Mouse (Mus musculus) intestine, postnatal 0 days (tissue): Measurements from ENCODE around the gene Kdm4a. TPM values are rescaled to one million over a fixed set of nuclear protein-coding genes. Genes with fewer than 3 reads are reported as not detected.

Experiments
- ATAC-seq: fragments of 200-750 bp; cut with Nextera tagmentation; 2 replicates; pipeline ENCODE4 v1.8.0; 2017; ENCODE audit warnings: mild to moderate bottlenecking, moderate TSS enrichment, moderate library complexity
- H3K27ac ChIP-seq: fragments of 300-500 bp; sonication (generic); 2 replicates; pipeline ENCODE4 v1.5.1; 2014; ENCODE audit warnings: mild to moderate bottlenecking, low read depth, low read length, moderate library complexity
- H3K27me3 ChIP-seq: fragments of 300-500 bp; sonication (generic); replicated peaks from 2 replicates; pipeline ENCODE4 v1.6.1; 2014; ENCODE audit warnings: low read length, mixed read lengths; ENCODE audit not compliant: control insufficient read depth, insufficient read depth
- H3K36me3 ChIP-seq: fragments of 300-500 bp; sonication (generic); 2 replicates; pipeline ENCODE4 v1.6.1; 2014; ENCODE audit warnings: mild to moderate bottlenecking, moderate library complexity; ENCODE audit not compliant: control insufficient read depth, insufficient read depth
- H3K4me1 ChIP-seq: fragments of 300-500 bp; sonication (generic); replicated peaks from 2 replicates; pipeline ENCODE4 v1.6.1; 2014; ENCODE audit warnings: antibody characterized with exemption, low read length, mixed read lengths; ENCODE audit not compliant: control insufficient read depth, insufficient read depth
- H3K4me2 ChIP-seq: fragments of 300-500 bp; sonication (generic); replicated peaks from 2 replicates; pipeline ENCODE4 v1.6.1; 2014; ENCODE audit warnings: low read depth, mild to moderate bottlenecking, moderate library complexity
- H3K4me3 ChIP-seq: fragments of 300-500 bp; sonication (generic); 2 replicates; pipeline ENCODE4 v1.5.1; 2014; ENCODE audit warnings: low read depth, low read length
- H3K9ac ChIP-seq: fragments of 300-500 bp; sonication (generic); 2 replicates; pipeline ENCODE4 v1.6.1; 2014; ENCODE audit warnings: mild to moderate bottlenecking, low read depth, low read length
- H3K9me3 ChIP-seq: fragments of 300-500 bp; sonication (generic); 2 replicates; pipeline ENCODE4 v1.6.1; 2016; ENCODE audit warnings: mixed run types; ENCODE audit not compliant: control insufficient read depth
- CTCF ChIP-seq: sonication (generic); IDR thresholded peaks from 2 replicates; pipeline ENCODE4 v1.5.1; 2016; ENCODE audit warnings: low read depth, mild to moderate bottlenecking, control low read depth, antibody characterized with exemption, moderate library complexity
- WGBS: fragments of 180-500 bp; shearing (Covaris S2); extraction: QIAGEN DNeasy Blood & Tissue Kit; methylation state at CpG from one replicate; pipeline ENCODE4 v1.1.7; 2014; 5-methylcytosine and 5-hydroxymethylcytosine counted together
- polyA plus RNA-seq: library from polyadenylated mRNA; unstranded; fragments of >200 nt; fragmentation: Nextera tagmentation; extraction: Ambion mirVana; gene quantifications from 2 replicates; pipeline ENCODE4 v1.2.1, GENCODE M21; 2015

The Kdm4a gene
- polyA plus RNA-seq, 1 experiment from 2014 or later = 11.6 TPM

GRCm38 (mm10) chr4:118218521-118218920 lies 38.7 kb upstream of the Kdm4a start:
- TF ChIP-seq CTCF = no peak
- no peaks in the 10 kb centered on the region for H3K4me1 ChIP-seq
- no peak overlapping the region for H3K4me2 ChIP-seq
- H3K36me3 ChIP-seq = peaks cover 94% of the 10 kb centered on the region
- 0 out of 2 replicates have a peak, but pooled peaks have one; percentile 19 for ATAC-seq
- H3K27ac ChIP-seq = peak overlapping the region; percentile 35; the same call in 1 of the 2 replicates
- 65% methylated on average over 5 of the region's 5 CpGs for WGBS
- H3K4me3 ChIP-seq = no peak overlapping the region
- no peaks in the 10 kb centered on the region for H3K27me3 ChIP-seq
- H3K9me3 ChIP-seq = no peaks in the 10 kb centered on the region
- H3K9ac ChIP-seq = no peak overlapping the region

DNA sequence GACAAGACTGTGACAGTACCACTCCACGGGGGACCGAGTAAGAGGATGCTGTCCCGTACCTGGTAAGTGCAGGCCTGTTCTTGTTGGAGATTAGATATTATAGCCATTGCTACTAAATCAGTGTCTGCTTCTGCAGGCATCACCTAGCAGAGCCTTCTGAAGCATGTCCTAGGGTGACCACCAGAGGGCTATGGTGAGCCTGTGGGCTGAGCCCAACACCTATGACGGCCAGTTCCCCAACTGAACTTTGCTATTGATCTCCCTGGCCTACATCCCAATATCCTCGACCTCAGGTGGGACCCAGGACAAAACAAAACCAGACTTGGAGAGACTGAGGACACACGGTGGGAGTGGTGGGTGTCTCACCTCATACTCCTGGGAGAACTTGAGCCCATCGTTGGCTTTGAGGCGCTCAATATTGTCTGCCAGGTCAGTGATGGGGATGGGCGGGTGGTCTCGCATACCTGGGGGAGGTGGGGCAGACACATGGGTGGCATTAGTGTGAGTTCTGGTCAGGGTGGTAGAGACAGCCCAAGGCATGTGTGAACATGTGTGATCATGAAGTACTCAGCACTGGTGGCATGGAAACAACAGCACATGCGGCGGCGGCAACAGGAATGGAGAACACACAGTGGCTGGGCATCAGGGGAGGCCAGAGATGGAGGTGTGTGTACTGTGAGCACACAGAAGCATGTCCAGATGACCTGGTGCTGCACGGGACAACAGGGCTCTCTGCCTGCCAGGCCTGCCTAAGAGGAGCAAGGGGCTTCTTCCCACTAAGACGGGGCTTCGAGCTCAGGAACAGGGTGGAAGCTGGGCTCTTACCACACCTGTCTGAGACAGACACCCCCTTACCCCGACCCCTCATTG lies 37.1 kb upstream of the Kdm4a start:
- Histone ChIP-seq H3K36me3 (peaks cover 93% of the 10 kb centered on the region), H3K9ac (no peak overlapping the region), H3K4me1 (no peaks in the 10 kb centered on the region), H3K27me3 (no peaks in the 10 kb centered on the region), H3K9me3 (no peaks in the 10 kb centered on the region), H3K27ac (no peak overlapping the region), H3K4me2 (no peak overlapping the region), H3K4me3 (no peak overlapping the region)
- no peak for ATAC-seq
- TF ChIP-seq CTCF = peak; percentile 95
- 77% methylated on average over 17 of the region's 17 CpGs for WGBS

DNA sequence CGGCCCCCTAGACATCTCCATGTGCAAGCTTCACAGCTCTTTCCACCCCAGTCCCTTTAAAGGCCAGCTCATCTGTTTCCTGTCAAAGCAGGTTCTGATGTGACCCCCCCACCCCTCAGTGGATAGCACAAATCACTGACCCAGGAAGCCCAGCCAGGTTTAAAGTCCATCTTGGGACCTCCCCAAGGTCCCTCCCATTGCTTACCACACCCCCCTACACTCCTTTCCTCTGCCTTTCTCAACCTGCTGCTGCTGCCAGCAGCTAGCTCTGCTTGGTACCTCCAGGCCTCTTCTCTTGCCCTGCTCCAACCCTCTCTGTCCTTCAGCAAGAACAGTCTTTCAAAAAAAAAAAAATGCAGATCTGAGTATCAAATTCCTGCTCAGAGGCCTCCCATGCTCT lies 35.0 kb upstream of the Kdm4a start:
- no peak for ATAC-seq
- peaks cover 93% of the 10 kb centered on the region for H3K36me3 ChIP-seq

DNA sequence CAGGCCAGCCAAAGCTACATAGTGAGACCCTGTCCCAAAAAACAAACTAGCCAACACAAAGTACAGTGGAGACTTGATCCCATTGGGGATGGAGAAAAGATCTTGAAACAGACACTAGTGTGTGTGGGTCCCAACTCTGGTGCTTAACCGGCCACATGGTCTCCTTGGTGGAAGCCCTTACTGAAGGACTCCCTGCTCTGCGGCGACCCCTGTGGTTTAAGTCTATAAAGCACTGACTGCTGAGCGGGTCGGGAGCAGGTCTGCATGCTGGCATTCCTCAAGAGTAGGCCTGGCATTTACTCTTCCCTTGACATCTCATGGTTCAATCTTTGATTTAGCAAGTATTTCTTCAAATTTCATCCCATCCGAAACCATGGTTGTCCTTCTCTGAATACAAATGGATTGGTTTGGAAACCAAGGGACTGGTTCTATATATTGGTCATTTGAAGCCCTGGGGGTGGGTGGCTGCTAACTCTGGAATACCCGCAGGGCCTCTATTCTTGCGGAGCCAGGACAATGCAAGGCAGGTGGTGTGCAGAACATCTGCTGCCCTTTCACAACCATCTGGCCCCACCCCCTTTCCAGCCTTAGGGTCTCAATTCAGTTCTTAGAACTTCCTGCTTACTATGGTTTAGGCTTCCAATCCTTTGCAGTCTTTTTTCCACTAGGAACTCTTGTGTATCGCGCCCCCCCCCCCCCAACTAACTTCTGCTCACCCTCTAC lies 27.2 kb upstream of the Kdm4a start:
- no peak overlapping the region for H3K4me3 ChIP-seq
- H3K9me3 ChIP-seq = no peaks in the 10 kb centered on the region
- H3K27me3 ChIP-seq = no peaks in the 10 kb centered on the region
- H3K27ac ChIP-seq = no peak overlapping the region
- WGBS = 71% methylated on average over 10 of the region's 10 CpGs
- peaks cover 42% of the 10 kb centered on the region for H3K36me3 ChIP-seq
- no peaks in the 10 kb centered on the region for H3K4me1 ChIP-seq
- ATAC-seq = 0 out of 2 replicates have a peak, but pooled peaks have one; percentile 12
- TF ChIP-seq CTCF = peak; percentile 53
- no peak overlapping the region for H3K9ac ChIP-seq
- H3K4me2 ChIP-seq = no peak overlapping the region

More for the DNA sequence above, 35.0 kb upstream of the Kdm4a start:
- no peak for TF ChIP-seq CTCF
- no peaks in the 10 kb centered on the region for H3K27me3 ChIP-seq
- no peak overlapping the region for H3K4me3 ChIP-seq
- no peak overlapping the region for H3K9ac ChIP-seq
- H3K27ac ChIP-seq = 0 out of 2 replicates have a peak overlapping the region, but pooled peaks have one; percentile 2
- 93% methylated on average over 1 of the region's 1 CpGs for WGBS
- no peaks in the 10 kb centered on the region for H3K9me3 ChIP-seq
- no peaks in the 10 kb centered on the region for H3K4me1 ChIP-seq
- H3K4me2 ChIP-seq = no peak overlapping the region

- TF ChIP-seq CTCF = no peak
- Histone ChIP-seq H3K27me3 (no peaks in the 10 kb centered on the region), H3K4me2 (no peak overlapping the region), H3K36me3 (peaks cover 30% of the 10 kb centered on the region), H3K4me3 (no peak overlapping the region), H3K4me1 (no peaks in the 10 kb centered on the region), H3K27ac (no peak overlapping the region), H3K9ac (no peak overlapping the region), H3K9me3 (no peaks in the 10 kb centered on the region)
- WGBS = 87% methylated on average over 2 of the region's 2 CpGs
- no peak for ATAC-seq
Measured at GRCm38 (mm10) chr4:118205906-118206305, 26.1 kb upstream of the Kdm4a start.

GRCm38 (mm10) chr4:118199093-118199492 lies 19.2 kb upstream of the Kdm4a start:
- Histone ChIP-seq H3K27me3 (no peaks in the 10 kb centered on the region), H3K9me3 (no peaks in the 10 kb centered on the region), H3K27ac (no peak overlapping the region), H3K4me2 (no peak overlapping the region), H3K4me3 (no peak overlapping the region), H3K4me1 (no peaks in the 10 kb centered on the region), H3K36me3 (no peaks in the 10 kb centered on the region), H3K9ac (no peak overlapping the region)
- TF ChIP-seq CTCF = no peak
- 88% methylated on average over 2 of the region's 2 CpGs for WGBS
- ATAC-seq = no peak
